Mouse (Mus musculus) megakaryocyte, embryonic 14.5 days (primary cell): ENCODE data around the gene Pigu.

Source experiments
- FLI1 ChIP-seq: IDR thresholded peaks from 2 replicates; pipeline ENCODE4 v1.6.1; 2012; ENCODE audit warnings: low read length, inconsistent platforms, mixed read lengths
- GATA1 ChIP-seq: IDR thresholded peaks from 3 replicates; pipeline ENCODE4 v1.6.1; 2012; ENCODE audit warnings: mixed read lengths, low read length, inconsistent platforms, borderline replicate concordance

GRCm38 (mm10) chr2:155327906-155328305 is 29.3 kb downstream of the Pigu start:
- no peak for TF ChIP-seq FLI1
- TF ChIP-seq GATA1, result no peak
